Mouse (Mus musculus): ENCODE measurements around the gene Abhd14a.

- no peak for TF ChIP-seq CTCF (IDR thresholded peaks at IDR 0.05; ENCODE audit: control insufficient read depth, insufficient read depth, insufficient replicate concordance, low read depth, low read length)
- TF ChIP-seq POLR2A (IDR thresholded peaks at IDR 0.05; ENCODE audit: control insufficient read depth, low read depth, low read length) = no peak
Measured at GRCm38 (mm10) chr9:106430015-106430264, 17.5 kb downstream of the Abhd14a start.

All from testis, adult 2 months (tissue).